9 mouse cellular contexts compared by ENCODE assay signal in genomic region chrX:169826947-169827346, GRCm38 (mm10). TPM values are rescaled to one million over a fixed set of nuclear protein-coding genes. Genes with fewer than 3 reads are reported as not detected.
DNase-seq lines count a peak whose midpoint lies in the region; ATAC-seq lines count a peak whose summit lies in the region.
"Had no signal": no experiment of that assay in that cellular context is flagged by ENCODE, and none has a peak within 500 bp of the region (broad histone marks: within the 10 kb centered on the region; RNA-seq: fewer than 3 reads in every experiment).

No protein-coding gene starts in this region.

- ATAC-seq in forebrain, embryonic 12.5 days (ENCODE audit: low FRiP score) = peak; percentile 78
- peak; percentile 56 for ATAC-seq in neural tube, embryonic 11.5 days (ENCODE audit: insufficient read depth, low FRiP score, low TSS enrichment)
- ATAC-seq in megakaryocyte, adult 5-6 weeks (ENCODE audit: poor library complexity, severe bottlenecking) = no peak

- H3K9me3 ChIP-seq in forebrain, embryonic 12.5 days = no peaks in the 10 kb centered on the region
- no peaks in the 10 kb centered on the region for H3K9me3 ChIP-seq in neural tube, embryonic 11.5 days (ENCODE audit: control insufficient read depth, low read length)
- H3K9me3 ChIP-seq in embryonic facial prominence, embryonic 10.5 days = no peaks in the 10 kb centered on the region

- peak; percentile 16 for DNase-seq in cerebellum, adult 11-12 months
- no peak for DNase-seq in cerebellum, adult 8-10 months
- DNase-seq in layer of hippocampus, adult 9-11 months = peak; percentile 19
- DNase-seq in neural tube, embryonic 11.5 days (ENCODE audit: low spot score) = peak; percentile 36
- no peak for DNase-seq in embryonic facial prominence, embryonic 10.5 days (ENCODE audit: low spot score)
- no peak for DNase-seq in adrenal gland, adult (ENCODE audit: inconsistent age in 2 of 2, low spot score in 1 of 2)
- DNase-seq: lung, postnatal 36 days had no signal

- peak overlapping the region; percentile 13; the same call in 1 of the 2 replicates for H3K4me2 ChIP-seq in forebrain, embryonic 12.5 days
- H3K4me2 ChIP-seq in neural tube, embryonic 11.5 days (ENCODE audit: low read depth) = no peak overlapping the region

- WGBS in forebrain, embryonic 12.5 days = 48% methylated on average over 10 of the region's 10 CpGs
- 38% methylated on average over 10 of the region's 10 CpGs for WGBS in neural tube, embryonic 11.5 days
- WGBS in embryonic facial prominence, embryonic 10.5 days = 69% methylated on average over 10 of the region's 10 CpGs

- peak overlapping the region; percentile 53; the same call in 1 of the 2 replicates for H3K27ac ChIP-seq in forebrain, embryonic 12.5 days
- no peak overlapping the region for H3K27ac ChIP-seq in neural tube, embryonic 11.5 days (ENCODE audit: low read depth, low read length)
- H3K27ac ChIP-seq in embryonic facial prominence, embryonic 10.5 days (replicated peaks) = no peak overlapping the region

- H3K9ac ChIP-seq in forebrain, embryonic 12.5 days = no peak overlapping the region
- no peak overlapping the region for H3K9ac ChIP-seq in neural tube, embryonic 11.5 days (ENCODE audit: low read length)

- 0 out of 2 replicates have a peak overlapping the region, but pooled peaks have one; percentile 1 for H3K4me3 ChIP-seq in forebrain, embryonic 12.5 days (replicated peaks)
- H3K4me3 ChIP-seq in neural tube, embryonic 11.5 days (ENCODE audit: low read depth, low read length) = no peak overlapping the region
- H3K4me3 ChIP-seq in embryonic facial prominence, embryonic 10.5 days = no peak overlapping the region

- H3K36me3 ChIP-seq in forebrain, embryonic 12.5 days (replicated peaks) = no peaks in the 10 kb centered on the region
- no peaks in the 10 kb centered on the region for H3K36me3 ChIP-seq in neural tube, embryonic 11.5 days (ENCODE audit: control insufficient read depth, insufficient read depth, low read length)
- no peaks in the 10 kb centered on the region for H3K36me3 ChIP-seq in embryonic facial prominence, embryonic 10.5 days (replicated peaks)

- peaks cover 12% of the 10 kb centered on the region for H3K27me3 ChIP-seq in forebrain, embryonic 12.5 days
- 0 out of 2 replicates have a peak, but pooled peaks cover 2% of the 10 kb centered on the region for H3K27me3 ChIP-seq in neural tube, embryonic 11.5 days (ENCODE audit: control insufficient read depth, insufficient read depth, low read length)
- H3K27me3 ChIP-seq in embryonic facial prominence, embryonic 10.5 days (replicated peaks; ENCODE audit: low read depth, poor library complexity, severe bottlenecking) = peaks cover 75% of the 10 kb centered on the region

- H3K4me1 ChIP-seq in forebrain, embryonic 12.5 days = peaks cover 13% of the 10 kb centered on the region; the same call in 1 of the 2 replicates
- no peaks in the 10 kb centered on the region for H3K4me1 ChIP-seq in neural tube, embryonic 11.5 days (ENCODE audit: control insufficient read depth, insufficient read depth, low read length)
- H3K4me1 ChIP-seq in embryonic facial prominence, embryonic 10.5 days = peaks cover 8% of the 10 kb centered on the region

RNA-seq across cellular contexts. Expression of gene 4933400A11Rik, which starts 47.5 kb away (rescaled TPM):
- 0.18 TPM in 1 of 2 replicates, not detected in the other for polyA plus RNA-seq in forebrain, embryonic 12.5 days (2016; fragmentation: Nextera tagmentation; extraction: Ambion mirVana)
- polyA plus RNA-seq in neural tube, embryonic 11.5 days (2014; fragmentation: Nextera tagmentation; extraction: Ambion mirVana) = not detected in 2 replicates
- 0.27 and 0.33 TPM in 2 replicates for polyA plus RNA-seq in embryonic facial prominence, embryonic 10.5 days (2016; fragmentation: Nextera tagmentation; extraction: Ambion mirVana)
- total RNA-seq in megakaryocyte, adult 5-6 weeks (2015) = not detected in 2 replicates
- total RNA-seq in megakaryocyte, adult 5-6 weeks (2017) = not detected in 2 replicates

Comparison
In these comparisons a context has a peak if more than half of its experiments do, and no peak if none do; other contexts are left out.
1. DNase-seq: peak in cerebellum, adult 11-12 months (single experiment), layer of hippocampus, adult 9-11 months (single experiment) and neural tube, embryonic 11.5 days (single experiment); none in cerebellum, adult 8-10 months (single experiment), embryonic facial prominence, embryonic 10.5 days (single experiment) and adrenal gland, adult (0 of 2).